Mouse (Mus musculus): ENCODE data around the gene Gatc. TPM values are rescaled to one million over a fixed set of nuclear protein-coding genes. Genes with fewer than 3 reads are reported as not detected.
A peak's percentile ranks its signal among the peaks of the same experiment; 100 is the strongest.
"Not testable (repeated sequence)": the region's sequence is repeated elsewhere in the genome, so short reads cannot be mapped to it uniquely, and the experiment has no call there.

Gene Gatc
- polyA plus RNA-seq (2012; rRNA removed) (23.7 TPM in 2 replicates), polyA plus RNA-seq (2014; fragmentation: Nextera tagmentation; extraction: Ambion mirVana) (29.6 and 33.3 TPM in 2 replicates)

DNA sequence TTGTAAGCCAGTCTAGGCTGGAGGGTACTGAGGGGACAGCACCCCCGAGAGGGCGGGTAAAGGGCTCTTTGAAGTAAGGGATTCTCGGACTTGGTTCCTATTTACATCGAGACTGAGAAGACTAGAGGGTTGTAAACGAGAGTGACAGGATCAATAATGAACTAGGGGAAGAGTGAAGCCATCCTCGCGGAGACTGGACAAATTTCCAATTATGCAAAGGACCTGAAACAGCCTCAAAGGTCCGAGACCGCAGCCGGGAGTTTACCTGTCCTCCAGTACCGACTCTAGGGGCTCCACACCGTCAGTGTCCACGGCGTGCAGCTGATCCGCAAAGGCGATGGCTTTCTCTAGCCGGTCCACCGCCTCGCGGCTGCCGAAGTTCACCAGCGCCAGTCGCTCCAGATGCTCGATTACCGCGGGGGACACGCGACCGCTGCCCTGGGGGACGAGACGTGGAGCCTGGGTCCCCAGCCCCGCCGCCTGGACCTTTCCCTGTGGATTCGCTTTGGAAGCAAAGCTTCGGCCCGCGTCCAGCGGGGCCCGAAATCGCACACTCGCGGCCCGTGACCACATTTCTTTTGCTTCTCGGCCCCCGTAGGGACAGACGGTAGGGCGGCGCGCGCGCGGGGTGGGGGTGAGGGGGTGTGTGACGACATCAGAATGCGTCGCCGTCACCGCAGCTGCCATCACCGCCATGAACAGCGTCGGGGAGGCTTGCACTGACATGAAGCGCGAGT is at the start of gene Gatc, which contains the start of gene Triap1:
Gene Gatc (minus strand): TSS at position 602 of the 737 bp plus-strand sequence.
Gene Triap1 (plus strand): TSS at position 649 of the 737 bp plus-strand sequence.
- no peaks in the 10 kb centered on the region for H3K27me3 ChIP-seq (ENCODE audit: control insufficient read depth, insufficient read depth, low read length)

DNA sequence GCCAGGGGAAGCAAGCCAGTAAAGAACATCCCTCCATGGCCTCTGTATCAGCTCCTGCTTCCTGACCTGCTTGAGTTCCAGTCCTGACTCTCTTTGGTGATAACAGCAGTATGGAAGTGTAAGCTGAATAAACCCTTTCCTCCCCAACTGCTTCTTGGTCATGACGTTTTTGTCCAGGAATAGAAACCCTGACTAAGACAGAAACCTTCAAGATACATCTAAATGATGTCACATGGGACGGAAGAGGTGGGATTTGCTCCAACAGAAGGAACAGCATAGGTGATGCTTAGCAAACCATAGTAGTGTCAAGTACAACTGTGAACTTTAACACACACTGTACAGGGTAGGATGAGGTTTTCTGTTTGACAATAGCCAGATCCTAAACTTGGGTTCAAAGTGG is 37.9 kb upstream of the Gatc start:
- ATAC-seq (ENCODE audit: low FRiP score, low read depth); H3K9ac ChIP-seq (ENCODE audit: low read depth, low read length, severe bottlenecking); H3K9me3 ChIP-seq (ENCODE audit: control insufficient read depth, low read length); H3K36me3 ChIP-seq (ENCODE audit: control insufficient read depth, insufficient read depth, low read length); H3K4me2 ChIP-seq (replicated peaks; ENCODE audit: low read depth, low read length, severe bottlenecking); H3K4me3 ChIP-seq (replicated peaks; ENCODE audit: low read length); H3K4me1 ChIP-seq (ENCODE audit: control insufficient read depth, insufficient read depth, low read length); DNase-seq (ENCODE audit: low spot score); H3K27ac ChIP-seq (replicated peaks; ENCODE audit: low read depth, low read length); H3K27me3 ChIP-seq (ENCODE audit: control insufficient read depth, insufficient read depth, low read length): not testable (repeated sequence)
- WGBS: 77% methylated on average over 2 of the region's 2 CpGs

More for the DNA sequence above, at the start of gene Gatc, which contains the start of gene Triap1:
- H3K27ac ChIP-seq (replicated peaks; ENCODE audit: low read depth, low read length): peak within 1 kb of the TSS; percentile 58
- H3K9me3 ChIP-seq (ENCODE audit: control insufficient read depth, low read length): no peaks in the 10 kb centered on the region
- H3K36me3 ChIP-seq (ENCODE audit: control insufficient read depth, insufficient read depth, low read length): peaks cover 44% of the 10 kb centered on the region
- peaks cover 11% of the 10 kb centered on the region for H3K4me1 ChIP-seq (ENCODE audit: control insufficient read depth, insufficient read depth, low read length)
- H3K4me3 ChIP-seq (replicated peaks; ENCODE audit: low read length): peak within 1 kb of the TSS; percentile 90
- peak; percentile 89 for DNase-seq (ENCODE audit: low spot score)
- peak within 1 kb of the TSS; percentile 89 for H3K9ac ChIP-seq (ENCODE audit: low read depth, low read length, severe bottlenecking)
- ATAC-seq (ENCODE audit: low FRiP score, low read depth): peak; percentile 92
- H3K4me2 ChIP-seq (replicated peaks; ENCODE audit: low read depth, low read length, severe bottlenecking): peak within 1 kb of the TSS; percentile 79
- TF ChIP-seq POLR2A (IDR thresholded peaks at IDR 0.05; ENCODE audit: borderline replicate concordance, extremely low read depth, insufficient read depth, insufficient read length): no peak
- under 1% methylated on average over 62 of the region's 62 CpGs for WGBS

DNA sequence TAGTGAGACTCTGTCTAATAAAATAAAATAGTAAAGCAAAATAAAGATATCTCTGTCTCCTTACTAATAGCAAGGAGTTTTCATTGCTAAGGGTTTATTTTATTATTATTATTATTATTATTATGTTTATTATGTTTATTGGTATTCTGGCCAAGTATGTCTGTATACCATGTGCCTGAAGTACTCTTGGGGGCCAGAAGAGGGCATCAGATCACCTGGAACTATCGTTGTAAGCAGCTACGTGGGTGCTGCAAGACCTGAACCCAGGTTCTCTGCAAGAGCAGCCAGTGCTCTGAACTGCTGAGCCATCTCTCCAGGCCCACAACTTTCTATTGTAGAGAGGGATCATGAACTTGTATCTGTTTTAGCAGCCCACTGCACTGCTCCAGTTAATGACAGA is 34.5 kb upstream of the Gatc start:
- Histone ChIP-seq H3K36me3 (ENCODE audit: control insufficient read depth, insufficient read depth, low read length) (no peaks in the 10 kb centered on the region), H3K27ac (replicated peaks; ENCODE audit: low read depth, low read length) (no peak overlapping the region), H3K4me2 (replicated peaks; ENCODE audit: low read depth, low read length, severe bottlenecking) (no peak overlapping the region), H3K27me3 (ENCODE audit: control insufficient read depth, insufficient read depth, low read length) (0 out of 2 replicates have a peak, but pooled peaks cover 5% of the 10 kb centered on the region), H3K9ac (ENCODE audit: low read depth, low read length, severe bottlenecking) (no peak overlapping the region), H3K4me1 (ENCODE audit: control insufficient read depth, insufficient read depth, low read length) (peaks cover 5% of the 10 kb centered on the region; the same call in 1 of the 2 replicates), H3K9me3 (ENCODE audit: control insufficient read depth, low read length) (no peaks in the 10 kb centered on the region), H3K4me3 (replicated peaks; ENCODE audit: low read length) (no peak overlapping the region)
- DNase-seq (ENCODE audit: low spot score) (no peak), ATAC-seq (ENCODE audit: low FRiP score, low read depth) (no peak)
- no peak for TF ChIP-seq POLR2A (IDR thresholded peaks at IDR 0.05; ENCODE audit: borderline replicate concordance, extremely low read depth, insufficient read depth, insufficient read length)
- WGBS: 84% methylated on average over 2 of the region's 2 CpGs

DNA sequence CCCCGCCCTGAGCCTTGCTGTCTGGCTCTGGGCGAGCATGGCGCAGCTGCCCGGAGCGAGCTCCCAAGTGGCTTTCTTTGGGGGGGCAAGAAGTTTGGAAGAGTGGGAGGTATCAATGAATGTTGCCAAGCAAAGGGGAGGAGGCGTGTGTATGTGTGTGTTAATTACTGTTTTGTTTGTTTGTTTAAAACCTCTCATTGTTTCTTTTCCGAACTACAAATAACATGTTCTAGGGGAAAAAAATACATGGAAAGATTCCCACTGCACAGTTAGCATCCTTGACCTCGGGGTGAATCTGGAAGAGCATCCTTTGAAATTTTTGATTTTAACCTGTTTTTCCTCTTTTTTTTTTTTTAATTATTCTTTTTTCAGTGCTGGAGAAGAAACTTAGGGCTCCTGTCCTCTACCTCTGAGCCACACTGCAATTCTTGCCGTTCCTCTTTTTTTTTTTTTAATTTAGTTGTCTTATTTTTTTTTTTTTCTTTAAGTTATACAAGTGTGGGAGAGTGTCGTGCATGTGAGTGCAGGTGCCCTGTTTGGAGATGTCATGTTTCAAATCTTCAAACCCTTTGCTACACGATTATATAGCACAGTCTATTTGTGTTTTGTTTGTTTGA is 33.3 kb upstream of the Gatc start:
- DNase-seq (ENCODE audit: low spot score) (no peak), ATAC-seq (ENCODE audit: low FRiP score, low read depth) (no peak)
- Histone ChIP-seq H3K4me1 (ENCODE audit: control insufficient read depth, insufficient read depth, low read length) (peaks cover 5% of the 10 kb centered on the region; the same call in 1 of the 2 replicates), H3K27me3 (ENCODE audit: control insufficient read depth, insufficient read depth, low read length) (0 out of 2 replicates have a peak, but pooled peaks cover 5% of the 10 kb centered on the region), H3K9ac (ENCODE audit: low read depth, low read length, severe bottlenecking) (peak overlapping the region; percentile 56), H3K27ac (replicated peaks; ENCODE audit: low read depth, low read length) (no peak overlapping the region), H3K36me3 (ENCODE audit: control insufficient read depth, insufficient read depth, low read length) (no peaks in the 10 kb centered on the region), H3K9me3 (ENCODE audit: control insufficient read depth, low read length) (no peaks in the 10 kb centered on the region), H3K4me2 (replicated peaks; ENCODE audit: low read depth, low read length, severe bottlenecking) (peak overlapping the region; percentile 55), H3K4me3 (replicated peaks; ENCODE audit: low read length) (peak overlapping the region; percentile 28)
- no peak for TF ChIP-seq POLR2A (IDR thresholded peaks at IDR 0.05; ENCODE audit: borderline replicate concordance, extremely low read depth, insufficient read depth, insufficient read length)
- WGBS: 21% methylated on average over 11 of the region's 11 CpGs

DNA sequence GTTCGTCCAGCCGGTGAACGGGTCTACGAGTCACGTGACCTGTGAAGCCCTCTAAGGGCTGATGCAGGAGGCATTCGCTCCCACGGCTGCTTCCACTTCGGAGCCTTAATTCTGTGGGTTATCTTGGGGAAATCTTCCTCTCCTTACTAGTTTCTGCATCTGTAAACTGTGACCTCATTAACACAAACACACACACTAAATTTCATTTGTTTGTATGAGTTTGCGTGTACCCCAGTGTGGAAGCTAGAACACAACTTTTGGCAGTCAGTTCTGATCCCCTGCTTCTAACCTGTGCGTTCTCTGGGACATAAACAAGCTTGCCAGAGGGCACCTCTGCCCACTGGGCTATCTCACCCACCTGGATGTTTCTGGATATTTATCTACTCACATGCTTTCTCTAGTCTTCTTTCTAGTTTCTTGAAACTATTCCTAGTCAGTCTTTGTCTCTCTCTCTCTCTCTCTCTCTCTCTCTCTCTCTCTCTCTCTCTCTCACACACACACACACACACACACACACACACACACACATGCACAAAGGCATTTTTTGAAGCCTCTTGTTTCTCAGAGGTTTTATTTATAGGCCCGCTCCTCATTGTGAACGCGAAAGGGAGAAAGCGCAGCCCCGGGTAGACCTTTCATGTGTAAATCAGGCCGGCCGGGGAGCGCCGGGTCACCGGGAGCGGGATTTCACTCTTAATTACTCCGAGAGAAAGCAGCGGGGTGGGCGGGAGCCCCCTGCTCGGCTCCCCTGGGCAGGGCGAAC is 32.6 kb upstream of the Gatc start:
- H3K27me3 ChIP-seq (ENCODE audit: control insufficient read depth, insufficient read depth, low read length): 0 out of 2 replicates have a peak, but pooled peaks cover 5% of the 10 kb centered on the region
- TF ChIP-seq POLR2A (IDR thresholded peaks at IDR 0.05; ENCODE audit: borderline replicate concordance, extremely low read depth, insufficient read depth, insufficient read length): no peak
- H3K4me3 ChIP-seq (replicated peaks; ENCODE audit: low read length): peak overlapping the region; percentile 28
- 26% methylated on average over 26 of the region's 26 CpGs for WGBS
- H3K36me3 ChIP-seq (ENCODE audit: control insufficient read depth, insufficient read depth, low read length): no peaks in the 10 kb centered on the region
- peaks cover 5% of the 10 kb centered on the region; the same call in 1 of the 2 replicates for H3K4me1 ChIP-seq (ENCODE audit: control insufficient read depth, insufficient read depth, low read length)
- DNase-seq (ENCODE audit: low spot score) (no peak), ATAC-seq (ENCODE audit: low FRiP score, low read depth) (no peak)
- peak overlapping the region; percentile 55 for H3K4me2 ChIP-seq (replicated peaks; ENCODE audit: low read depth, low read length, severe bottlenecking)
- no peaks in the 10 kb centered on the region for H3K9me3 ChIP-seq (ENCODE audit: control insufficient read depth, low read length)
- H3K27ac ChIP-seq (replicated peaks; ENCODE audit: low read depth, low read length): no peak overlapping the region
- peak overlapping the region; percentile 56 for H3K9ac ChIP-seq (ENCODE audit: low read depth, low read length, severe bottlenecking)
